Mouse (Mus musculus): ENCODE measurements around the gene Adat1.

Adat1 gene

DNA sequence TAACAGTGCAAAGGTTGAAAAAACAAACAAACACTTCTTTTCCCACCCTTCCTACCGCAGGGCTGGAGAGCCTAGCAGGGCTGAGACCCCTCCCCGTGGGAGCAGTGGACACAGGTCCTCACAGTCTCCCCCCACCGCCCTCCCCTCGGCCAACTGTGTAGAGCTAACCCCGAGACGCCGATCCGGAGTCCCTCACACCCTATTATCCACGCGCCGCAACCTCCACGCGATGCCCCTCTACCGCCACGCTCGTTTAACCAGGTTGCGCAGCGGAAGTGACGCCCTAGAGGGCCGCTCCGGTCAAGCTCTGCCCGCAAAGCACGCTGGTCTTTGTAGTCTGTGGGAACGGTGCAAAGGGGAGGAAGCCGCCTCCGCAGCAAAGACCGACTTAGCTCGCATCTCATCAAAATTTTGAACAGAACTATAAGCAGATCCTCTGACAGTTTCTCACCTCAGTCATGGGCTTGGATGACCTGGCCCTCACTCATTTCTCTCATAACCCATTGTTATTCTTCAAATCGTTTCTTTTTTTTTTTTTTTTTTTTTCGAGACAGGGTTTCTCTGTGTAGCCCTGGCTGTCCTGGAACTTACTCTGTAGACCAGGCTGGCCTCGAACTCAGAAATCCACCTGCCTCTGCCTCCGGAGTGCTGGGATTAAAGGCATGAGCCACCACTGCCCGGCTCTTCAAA is at the start of gene Adat1:
Gene Adat1 (minus strand): TSS at position 290 of the 690 bp plus-strand sequence.
- in situ Hi-C loops (cut with MboI; ENCODE audit: unreplicated experiment in 2 of 2), result loop anchor here (5.0 to 25.0 kb wide), 4 partner anchors 40 to 655 kb away; partner anchors contain the start of genes Gabarapl2 (in 1 of the 2), Mlkl (in 1 of the 2) and Wdr59 (in 1 of the 2)

DNA sequence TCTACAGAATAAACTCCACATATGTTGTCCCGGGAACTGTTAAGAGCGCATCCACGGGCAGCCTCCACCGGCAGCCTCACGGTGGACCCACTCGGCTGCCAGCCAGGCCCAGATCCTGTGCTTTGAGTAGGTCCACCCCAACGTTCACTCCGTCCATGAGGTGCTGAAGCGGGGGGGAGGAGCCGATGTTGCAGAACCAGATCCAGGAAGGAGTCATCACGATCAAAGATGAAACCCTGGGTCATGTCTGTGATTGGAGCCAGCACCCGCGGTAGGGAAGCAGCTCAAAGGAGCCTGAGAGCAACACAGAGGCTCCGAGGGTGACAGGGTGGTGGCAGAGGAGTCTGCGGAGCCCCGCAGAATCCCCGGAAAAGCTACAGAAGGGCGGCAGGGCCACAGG is 45.4 kb upstream of the Adat1 start:
- in situ Hi-C loops (cut with MboI; ENCODE audit: unreplicated experiment in 2 of 2), result loop anchor here in 1 of 2 experiments (25.0 kb wide), 1 partner anchor 700 kb away; the partner anchor contains the start of gene Mlkl

DNA sequence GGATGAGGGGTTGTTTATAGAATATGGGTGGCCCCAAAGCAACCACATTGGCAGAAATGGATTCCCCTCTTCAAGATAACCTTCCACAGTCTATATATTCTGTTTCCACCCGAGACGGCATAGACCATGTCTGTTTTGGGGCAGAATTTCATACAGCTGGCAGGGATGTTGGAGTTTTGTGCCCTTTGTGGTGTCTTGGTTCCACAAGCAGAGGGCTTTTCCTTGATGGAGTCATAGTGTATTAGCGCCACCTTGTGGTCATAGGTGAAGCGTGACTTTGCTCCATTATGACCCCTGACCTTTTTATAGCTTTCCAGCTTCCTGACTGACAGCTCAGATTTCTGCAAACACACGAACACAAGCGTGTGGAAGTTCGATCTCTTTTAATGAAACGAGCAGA is 42.5 kb upstream of the Adat1 start:
- in situ Hi-C loops (cut with MboI; ENCODE audit: unreplicated experiment in 2 of 2), result loop anchor here (5.0 to 25.0 kb wide), 5 partner anchors 42 to 697 kb away; partner anchors contain the start of genes Adat1 (in 1 of the 2) and Mlkl (in 1 of the 2)

DNA sequence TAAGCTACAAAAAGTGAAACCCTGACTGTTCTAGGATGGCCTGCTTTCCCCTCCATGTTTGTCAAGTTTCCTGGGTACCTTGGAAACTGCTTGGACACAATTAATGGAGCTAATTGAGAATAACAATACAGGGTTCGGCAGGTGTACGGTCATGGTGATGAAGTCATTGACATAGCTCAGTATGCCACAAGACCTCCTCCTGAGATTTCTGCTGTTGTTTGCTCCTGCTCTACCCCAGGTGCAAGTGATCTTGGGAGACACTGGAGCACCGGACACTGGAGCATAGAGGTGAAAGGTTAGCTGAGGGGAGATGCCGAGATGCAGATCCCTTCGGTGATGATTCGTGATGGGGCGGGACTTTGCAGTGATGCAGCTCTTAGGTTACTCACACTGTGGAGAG is 41.0 kb upstream of the Adat1 start:
- in situ Hi-C loops (cut with MboI; ENCODE audit: unreplicated experiment in 2 of 2), result loop anchor here (5.0 to 25.0 kb wide), 5 partner anchors 41 to 696 kb away; partner anchors contain the start of genes Adat1 (in 1 of the 2) and Mlkl (in 1 of the 2)

DNA sequence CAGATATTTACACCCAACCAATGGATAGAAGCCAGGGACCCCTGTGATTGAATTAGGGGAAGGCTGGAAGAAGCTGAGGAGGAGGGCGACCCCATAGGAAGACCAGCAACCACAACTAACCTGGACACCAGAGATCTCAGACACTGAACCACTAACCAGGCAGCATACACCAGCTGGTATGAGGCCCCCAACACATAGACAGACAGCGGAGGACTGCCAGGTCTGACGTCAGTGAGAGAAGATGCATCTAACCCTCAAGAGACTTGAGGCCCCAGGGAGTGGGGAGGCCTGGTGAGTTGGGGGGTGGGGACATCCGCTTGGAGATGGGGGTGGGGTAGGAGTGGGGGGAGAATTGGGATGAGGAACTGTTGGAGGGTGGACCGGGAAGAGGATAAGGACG is 38.6 kb upstream of the Adat1 start:
- in situ Hi-C loops (cut with MboI; ENCODE audit: unreplicated experiment in 2 of 2), result loop anchor here (5.0 to 25.0 kb wide), 5 partner anchors 38 to 693 kb away; partner anchors contain the start of genes Adat1 (in 1 of the 2) and Mlkl (in 1 of the 2)

DNA sequence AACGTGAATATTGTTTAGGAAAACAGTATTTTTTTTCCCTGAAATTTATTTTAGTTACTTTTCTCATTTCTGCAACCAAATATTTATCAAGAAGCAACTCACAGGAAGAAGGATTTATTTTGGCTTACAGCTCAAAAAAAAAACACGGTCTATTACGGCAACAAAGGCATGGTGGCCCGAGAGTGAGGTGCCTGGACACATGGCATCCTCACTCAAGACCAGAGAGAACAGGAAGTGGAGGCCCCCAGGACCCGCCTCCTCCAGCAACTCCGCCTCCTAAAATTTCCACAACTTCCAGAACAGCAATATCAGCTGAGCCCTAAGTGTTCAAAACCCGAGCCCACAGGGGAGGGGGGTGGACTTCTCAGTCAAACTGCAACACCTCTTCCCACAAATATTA is 37.4 kb upstream of the Adat1 start:
- in situ Hi-C loops (cut with MboI; ENCODE audit: unreplicated experiment in 2 of 2), result loop anchor here in 1 of 2 experiments (25.0 kb wide), 1 partner anchor 692 kb away; the partner anchor contains the start of gene Mlkl

DNA sequence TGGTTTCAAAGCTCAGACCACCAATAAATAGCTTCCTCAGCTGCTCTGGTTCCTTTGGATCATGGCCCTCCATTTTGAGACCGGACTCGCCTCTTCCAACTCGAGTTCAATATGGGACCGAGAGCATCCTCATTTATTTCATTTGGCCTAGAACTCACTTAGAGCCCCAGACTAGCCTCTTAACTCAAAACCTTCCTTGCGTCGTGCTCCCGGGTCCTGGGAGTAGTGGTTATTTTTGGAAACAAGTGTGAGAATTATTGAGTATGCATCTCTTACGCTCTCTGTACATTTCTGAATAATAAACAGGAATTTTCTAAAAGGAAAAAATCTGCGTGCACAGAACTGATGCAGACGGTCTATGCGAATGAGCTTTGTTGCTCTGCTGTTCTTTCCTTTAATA is 22.8 kb upstream of the Adat1 start, which contains the start of gene Gm6793:
Gene Gm6793 (minus strand): TSS at position 101 of the 400 bp plus-strand sequence.
- in situ Hi-C loops (cut with MboI; ENCODE audit: unreplicated experiment in 2 of 2), result loop anchor here in 1 of 2 experiments (25.0 kb wide), 1 partner anchor 503 kb away; the partner anchor contains the start of gene Wdr59

DNA sequence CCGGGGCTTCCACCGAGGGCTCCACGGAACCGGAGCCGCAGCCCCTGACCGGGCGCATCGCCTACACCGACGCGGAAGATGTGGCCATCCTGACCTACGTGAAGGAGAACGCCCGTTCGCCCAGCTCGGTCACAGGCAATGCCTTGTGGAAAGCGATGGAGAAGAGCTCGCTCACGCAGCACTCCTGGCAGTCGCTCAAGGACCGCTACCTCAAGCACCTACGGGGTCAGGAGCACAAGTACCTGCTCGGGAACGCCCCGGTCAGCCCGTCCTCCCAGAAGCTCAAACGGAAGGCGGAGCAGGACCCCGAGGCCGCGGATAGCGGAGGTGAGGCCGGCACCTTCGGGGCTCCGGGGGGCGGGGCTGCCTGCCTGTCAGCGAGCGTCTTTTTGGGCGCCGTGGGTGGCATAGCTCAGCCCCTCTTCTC is 19.7 kb upstream of the Adat1 start:
- in situ Hi-C loops (cut with MboI; ENCODE audit: unreplicated experiment in 2 of 2), result loop anchor here in 1 of 2 experiments (25.0 kb wide), 1 partner anchor 500 kb away; the partner anchor contains the start of gene Wdr59

DNA sequence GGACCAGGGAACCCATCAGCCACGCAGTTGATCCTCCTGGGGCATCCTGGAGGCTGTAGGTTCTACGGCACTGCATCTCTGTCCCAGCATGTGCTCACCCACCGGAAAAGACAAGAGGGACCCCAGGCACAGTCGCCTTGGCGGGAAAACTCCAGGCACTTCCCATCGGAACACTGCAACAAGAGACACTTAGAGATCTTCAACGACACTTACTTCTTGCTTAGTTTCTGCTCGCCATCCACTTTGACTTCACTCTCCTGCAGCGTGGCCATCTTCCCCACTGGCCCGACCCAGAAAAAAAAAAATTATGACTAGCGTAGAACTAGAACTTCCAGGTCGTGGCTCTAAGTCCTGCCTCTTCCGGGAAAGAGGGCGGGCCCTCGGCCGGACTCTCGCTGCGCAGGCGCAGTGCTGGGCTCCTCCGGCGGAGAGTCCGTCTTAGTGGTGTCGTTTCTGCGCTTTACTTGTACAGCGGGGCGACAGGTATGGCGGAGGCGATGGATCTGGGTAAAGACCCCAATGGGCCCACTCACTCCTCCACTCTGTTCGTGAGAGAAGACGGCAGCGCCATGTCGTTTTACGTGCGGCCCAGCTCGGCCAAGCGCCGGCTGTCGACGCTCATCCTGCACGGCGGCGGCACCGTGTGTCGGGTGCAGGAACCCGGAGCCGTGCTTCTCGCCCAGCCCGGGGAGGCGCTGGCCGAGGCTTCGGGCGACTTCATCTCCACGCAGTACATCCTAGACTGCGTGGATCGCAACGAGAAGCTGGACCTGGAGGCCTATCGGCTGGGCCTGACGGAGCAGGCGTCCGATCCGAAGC is 19.1 kb upstream of the Adat1 start, which contains the start of the genes Kars and Terf2ip:
Gene Kars (minus strand): TSS at position 327 of the 819 bp plus-strand sequence.
Gene Terf2ip (plus strand): TSS at position 402 of the 819 bp plus-strand sequence.
- in situ Hi-C loops (cut with MboI; ENCODE audit: unreplicated experiment in 2 of 2), result loop anchor here in 1 of 2 experiments (25.0 kb wide), 1 partner anchor 499 kb away; the partner anchor contains the start of gene Wdr59

DNA sequence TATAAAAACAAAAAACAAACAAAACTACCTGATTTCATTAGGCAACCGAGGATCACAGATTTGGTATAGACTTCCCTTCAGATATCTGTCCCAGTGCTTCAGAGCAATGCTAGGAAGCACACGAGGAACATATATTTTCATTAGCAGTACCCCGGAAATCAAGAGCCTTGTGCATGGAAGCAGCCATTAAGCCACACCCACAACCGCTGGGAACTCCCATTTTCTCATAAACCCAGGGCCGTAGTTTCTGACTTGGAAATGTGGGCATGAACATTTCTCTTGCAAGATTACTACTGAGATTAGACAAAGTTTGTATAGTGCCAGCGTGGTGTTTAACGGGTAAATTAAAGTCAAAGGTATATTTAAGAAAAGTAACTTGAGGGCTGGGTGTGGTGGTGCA is 17.5 kb upstream of the Adat1 start:
- in situ Hi-C loops (cut with MboI; ENCODE audit: unreplicated experiment in 2 of 2), result loop anchor here in 1 of 2 experiments (25.0 kb wide), 1 partner anchor 497 kb away; the partner anchor contains the start of gene Wdr59

DNA sequence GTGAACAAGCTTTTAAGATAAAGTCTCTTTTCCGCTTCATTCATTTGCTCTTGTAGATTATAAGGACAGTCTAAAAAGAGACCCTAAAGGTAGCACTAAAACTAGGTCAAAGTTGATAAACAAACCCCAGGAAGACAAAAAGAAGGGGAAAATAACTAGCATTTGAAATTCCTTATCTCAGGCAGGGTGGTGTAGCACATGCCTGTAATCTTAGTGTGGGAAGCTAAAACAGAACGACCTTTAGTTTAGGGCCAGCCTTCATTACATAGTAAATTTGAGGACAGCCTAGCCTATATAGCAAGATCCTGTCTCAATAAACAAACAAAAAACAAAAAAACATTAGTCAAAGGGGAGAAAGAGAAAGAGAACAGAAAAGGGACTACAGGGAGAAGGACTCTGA is 15.6 kb upstream of the Adat1 start:
- in situ Hi-C loops (cut with MboI; ENCODE audit: unreplicated experiment in 2 of 2), result loop anchor here in 1 of 2 experiments (25.0 kb wide), 1 partner anchor 495 kb away; the partner anchor contains the start of gene Wdr59

DNA sequence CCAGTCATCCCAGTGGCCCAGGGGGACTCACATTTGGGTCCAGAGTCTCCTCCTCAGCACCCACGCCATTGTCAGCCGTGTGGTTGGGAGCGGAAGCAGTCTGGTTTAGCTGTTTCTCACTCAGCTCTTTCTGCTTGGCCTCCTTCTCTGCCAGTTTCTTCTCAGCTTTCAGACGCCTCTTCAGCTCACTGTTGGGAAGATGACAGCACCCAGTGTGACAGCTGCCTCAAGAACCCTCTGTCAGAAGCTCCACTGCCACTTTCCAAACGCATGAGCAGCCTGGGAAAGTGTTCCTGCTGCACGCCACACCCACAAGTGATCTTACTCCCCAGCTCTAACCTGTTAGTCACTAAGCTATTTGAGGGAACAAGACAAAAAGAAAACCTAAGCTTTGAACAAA is 13.5 kb upstream of the Adat1 start:
- in situ Hi-C loops (cut with MboI; ENCODE audit: unreplicated experiment in 2 of 2), result loop anchor here in 1 of 2 experiments (25.0 kb wide), 1 partner anchor 493 kb away; the partner anchor contains the start of gene Wdr59

DNA sequence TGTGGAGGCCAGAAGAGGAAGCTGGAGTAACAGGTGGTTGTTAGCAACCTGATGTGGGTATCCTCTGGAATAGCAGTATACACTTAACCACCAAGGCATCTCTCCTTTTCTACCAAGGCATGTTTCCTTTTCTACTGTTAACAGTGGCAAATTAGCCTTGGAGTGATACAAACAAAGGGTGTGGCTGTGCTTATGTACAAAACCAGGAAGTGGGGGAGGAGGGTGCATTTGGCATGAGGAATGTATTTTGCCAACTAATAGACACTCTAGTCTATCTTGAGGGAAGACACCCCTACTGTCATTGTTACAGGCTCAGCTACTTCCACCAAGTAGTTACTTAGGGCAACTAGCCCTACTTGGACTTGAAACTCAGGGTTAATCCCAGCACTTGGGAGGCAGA is 12.7 kb upstream of the Adat1 start:
- in situ Hi-C loops (cut with MboI; ENCODE audit: unreplicated experiment in 2 of 2), result loop anchor here in 1 of 2 experiments (25.0 kb wide), 1 partner anchor 492 kb away; the partner anchor contains the start of gene Wdr59

DNA sequence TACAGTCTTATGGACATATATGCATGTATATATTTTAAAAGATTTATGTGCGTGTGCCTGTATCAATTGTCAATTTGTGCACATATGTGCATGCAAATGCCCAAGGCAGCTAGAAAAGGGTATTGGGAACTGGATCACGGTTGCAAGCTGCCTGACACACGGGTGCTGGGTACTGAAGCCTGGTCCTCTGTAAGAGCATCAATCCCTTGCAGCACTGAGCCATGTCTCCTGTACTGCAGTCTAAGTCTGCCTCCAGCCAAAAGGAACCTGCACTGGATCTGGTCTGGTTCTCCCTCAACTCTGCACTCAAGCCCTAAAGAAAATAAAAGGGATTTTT is 569 bp upstream of the Adat1 start:
- in situ Hi-C loops (cut with MboI; ENCODE audit: unreplicated experiment in 2 of 2), result loop anchor here (5.0 to 25.0 kb wide), 4 partner anchors 40 to 655 kb away; partner anchors contain the start of genes Gabarapl2 (in 1 of the 2), Mlkl (in 1 of the 2) and Wdr59 (in 1 of the 2)

DNA sequence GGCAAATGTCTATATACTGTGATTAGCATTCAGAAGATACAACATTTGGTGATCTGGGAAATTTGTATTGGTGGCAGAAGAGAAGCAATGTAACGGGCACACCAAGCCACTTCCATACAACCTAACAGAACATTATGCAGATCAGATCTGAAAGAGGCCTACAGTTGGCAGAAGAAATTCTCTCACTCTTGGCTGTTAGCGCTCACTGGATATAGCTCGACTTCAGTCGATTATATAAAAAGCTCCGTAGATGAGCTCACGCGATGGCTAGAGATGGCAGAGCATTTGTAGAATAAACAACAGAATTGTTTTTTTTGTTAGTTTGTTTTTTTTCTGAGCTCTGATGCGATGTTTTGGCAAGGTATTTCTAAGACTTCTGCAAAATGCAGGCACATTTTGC is 824 bp downstream of the Adat1 start:
- in situ Hi-C loops (cut with MboI; ENCODE audit: unreplicated experiment in 2 of 2), result loop anchor here (5.0 to 25.0 kb wide), 4 partner anchors 41 to 654 kb away; partner anchors contain the start of genes Gabarapl2 (in 1 of the 2), Mlkl (in 1 of the 2) and Wdr59 (in 1 of the 2)

DNA sequence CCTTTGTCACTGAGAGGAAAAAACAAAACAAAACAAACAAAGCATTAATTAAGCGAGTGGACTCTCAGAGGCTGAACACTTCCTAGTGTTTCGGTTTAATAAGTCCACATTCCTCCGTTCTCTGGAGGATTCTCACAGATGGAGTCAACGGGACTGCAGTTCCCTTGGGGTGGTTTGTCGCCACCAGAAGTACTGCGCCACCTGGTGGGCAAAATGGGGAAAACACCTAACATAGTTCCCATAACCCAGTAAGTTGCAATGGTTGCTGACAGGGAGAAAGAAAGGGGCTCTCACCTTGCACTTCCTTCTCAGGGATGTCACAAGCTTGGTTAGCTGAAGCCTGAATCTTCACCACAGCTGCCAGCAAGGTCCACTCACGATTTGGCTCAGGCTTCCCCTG is 2.2 kb downstream of the Adat1 start:
- in situ Hi-C loops (cut with MboI; ENCODE audit: unreplicated experiment in 2 of 2), result loop anchor here (5.0 to 25.0 kb wide), 5 partner anchors 42 to 653 kb away; partner anchors contain the start of genes Gabarapl2 (in 1 of the 2), Mlkl (in 1 of the 2) and Wdr59 (in 1 of the 2)

DNA sequence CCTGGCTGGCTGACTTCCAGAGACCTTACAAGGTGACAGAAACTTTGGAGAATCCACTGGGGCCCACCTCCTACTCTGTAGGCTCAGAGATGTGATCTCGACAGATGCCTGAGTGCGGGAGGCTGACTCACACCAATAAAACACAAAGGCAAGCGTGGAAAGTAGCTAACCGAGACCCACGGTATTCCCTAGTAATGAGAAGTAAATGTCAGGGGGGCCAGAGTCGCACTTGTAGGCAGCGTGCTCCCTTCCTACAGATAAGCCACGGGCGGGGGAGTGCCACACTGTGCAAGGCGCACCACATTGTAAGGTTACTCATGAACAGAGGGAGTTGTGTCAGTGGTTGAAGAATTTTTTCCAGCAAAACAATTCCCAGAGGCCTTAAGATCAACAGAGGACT is 7.6 kb downstream of the Adat1 start:
- in situ Hi-C loops (cut with MboI; ENCODE audit: unreplicated experiment in 2 of 2), result loop anchor here (5.0 to 25.0 kb wide), 3 partner anchors 112 to 647 kb away; partner anchors contain the start of genes Mlkl (in 1 of the 2) and Wdr59 (in 1 of the 2)

DNA sequence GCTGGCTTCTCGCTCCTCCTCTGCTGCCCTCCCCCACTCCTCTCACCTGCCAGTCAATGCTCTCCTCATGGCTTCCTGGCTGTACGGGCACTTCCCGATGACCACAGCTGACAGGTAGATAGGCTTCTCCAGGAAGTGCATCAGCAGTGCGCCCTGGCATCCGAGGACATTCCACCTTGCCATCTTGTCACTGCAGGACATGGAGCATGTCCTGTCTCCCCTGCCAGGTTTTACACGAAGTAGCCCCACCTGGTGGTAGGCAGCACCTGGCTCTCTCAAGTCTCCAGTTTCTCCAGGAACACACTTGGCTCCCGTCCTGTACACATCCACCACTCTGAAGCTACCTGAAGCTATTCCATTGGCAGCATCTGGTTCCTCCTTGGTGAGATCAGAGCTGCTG is 10.0 kb downstream of the Adat1 start:
- in situ Hi-C loops (cut with MboI; ENCODE audit: unreplicated experiment in 2 of 2), result loop anchor here (5.0 to 25.0 kb wide), 3 partner anchors 110 to 645 kb away; partner anchors contain the start of genes Mlkl (in 1 of the 2) and Wdr59 (in 1 of the 2)

DNA sequence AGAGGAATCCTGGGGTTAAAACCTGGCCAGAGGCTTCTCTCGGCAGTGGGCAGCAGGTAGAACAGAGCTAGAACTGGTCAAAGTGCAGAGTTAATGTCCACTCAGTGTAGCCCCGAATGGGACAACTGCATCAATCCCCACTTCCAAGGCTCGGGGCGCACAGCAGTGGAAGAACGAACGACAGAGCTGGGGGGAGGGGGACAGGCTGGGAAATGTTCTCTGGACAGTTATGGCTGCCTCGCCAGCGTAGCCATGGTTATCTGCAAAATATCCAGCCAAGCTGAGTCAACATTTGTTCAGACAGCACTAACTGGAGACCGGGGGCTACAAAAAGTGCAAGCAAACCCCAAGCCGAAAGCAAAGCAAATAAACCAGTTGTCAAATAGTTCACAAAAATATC is 14.0 kb downstream of the Adat1 start:
- in situ Hi-C loops (cut with MboI; ENCODE audit: unreplicated experiment in 2 of 2), result loop anchor here (25.0 kb wide), 2 partner anchors 466 to 641 kb away; partner anchors contain the start of genes Mlkl (in 1 of the 2) and Wdr59 (in 1 of the 2)
